Mouse (Mus musculus) hindbrain, embryonic 11.5 days (tissue): ENCODE data around the gene Mast3. TPM values are rescaled to one million over a fixed set of nuclear protein-coding genes. Genes with fewer than 3 reads are reported as not detected.

Experiments used
- ATAC-seq: fragments of 200-750 bp; cut with Nextera tagmentation; 2 replicates; pipeline ENCODE4 v1.8.0; 2017; ENCODE audit warnings: mild to moderate bottlenecking, moderate TSS enrichment, moderate library complexity; ENCODE audit not compliant: low FRiP score
- DNase-seq: peaks from one replicate; pipeline ENCODE4 v3.0.0-alpha.2; 2015; ENCODE audit warnings: low spot score
- H3K27ac ChIP-seq: fragments of 300-500 bp; sonication (generic); 2 replicates; pipeline ENCODE4 v1.5.1; 2014; ENCODE audit warnings: mild to moderate bottlenecking, low read depth, low read length
- H3K27me3 ChIP-seq: fragments of 300-500 bp; sonication (generic); 2 replicates; pipeline ENCODE4 v1.6.1; 2014; ENCODE audit warnings: mild to moderate bottlenecking, low read length, moderate library complexity, mixed read lengths; ENCODE audit not compliant: control insufficient read depth, insufficient read depth
- H3K36me3 ChIP-seq: fragments of 300-500 bp; sonication (generic); 2 replicates; pipeline ENCODE4 v1.6.1; 2014; ENCODE audit warnings: mild to moderate bottlenecking, low read length, moderate library complexity, mixed read lengths; ENCODE audit not compliant: control insufficient read depth, insufficient read depth
- H3K4me1 ChIP-seq: fragments of 300-500 bp; sonication (generic); replicated peaks from 2 replicates; pipeline ENCODE4 v1.6.1; 2014; ENCODE audit warnings: low read length, mixed read lengths; ENCODE audit not compliant: control insufficient read depth, insufficient read depth
- H3K4me2 ChIP-seq: fragments of 300-500 bp; sonication (generic); replicated peaks from 2 replicates; pipeline ENCODE4 v1.6.1; 2014; ENCODE audit warnings: mild to moderate bottlenecking, low read depth, low read length
- H3K4me3 ChIP-seq: fragments of 300-500 bp; sonication (generic); 2 replicates; pipeline ENCODE4 v1.5.1; 2014; ENCODE audit warnings: low read depth, low read length
- H3K9ac ChIP-seq: fragments of 300-500 bp; sonication (generic); 2 replicates; pipeline ENCODE4 v1.6.1; 2014; ENCODE audit warnings: low read depth, low read length
- H3K9me3 ChIP-seq: fragments of 300-500 bp; sonication (generic); 2 replicates; pipeline ENCODE4 v1.6.1; 2016; ENCODE audit warnings: low read length; ENCODE audit not compliant: control insufficient read depth
- WGBS: fragments of 180-500 bp; shearing (Covaris S2); extraction: QIAGEN DNeasy Blood & Tissue Kit; methylation state at CpG from one replicate; pipeline ENCODE4 v1.1.7; 2014; 5-methylcytosine and 5-hydroxymethylcytosine counted together
- polyA plus RNA-seq: library from polyadenylated mRNA; unstranded; fragments of >200 nt; fragmentation: Nextera tagmentation; extraction: Ambion mirVana; gene quantifications from 2 replicates; pipeline ENCODE4 v1.2.1, GENCODE M21; 2014

Mast3 gene
- polyA plus RNA-seq, 1 experiment from 2014 or later = 11.2 TPM

GRCm38 (mm10) chr8:70754043-70754870 is 50.6 kb downstream of the Mast3 start, which contains the start of gene Rab3a:
Gene Rab3a (plus strand): TSS chr8:70754679.
- no peaks in the 10 kb centered on the region for H3K9me3 ChIP-seq
- H3K4me3 ChIP-seq = peak within 1 kb of the TSS; percentile 60
- peak within 1 kb of the TSS; percentile 62 for H3K4me2 ChIP-seq
- H3K36me3 ChIP-seq = no peaks in the 10 kb centered on the region
- WGBS = 9% methylated on average over 37 of the region's 37 CpGs
- H3K4me1 ChIP-seq = no peaks in the 10 kb centered on the region; the same call in 1 of the 2 replicates
- H3K9ac ChIP-seq = peak within 1 kb of the TSS; percentile 66
- peak; percentile 98 for ATAC-seq
- H3K27ac ChIP-seq = peak within 1 kb of the TSS; percentile 65; the same call in 1 of the 2 replicates
- peak; percentile 98 for DNase-seq
- no peaks in the 10 kb centered on the region for H3K27me3 ChIP-seq

GRCm38 (mm10) chr8:70753151-70753550 is 51.7 kb downstream of the Mast3 start:
- Histone ChIP-seq H3K36me3 (no peaks in the 10 kb centered on the region), H3K4me3 (no peak overlapping the region), H3K9ac (no peak overlapping the region), H3K27ac (peak overlapping the region; percentile 13; the same call in 1 of the 2 replicates), H3K27me3 (no peaks in the 10 kb centered on the region), H3K4me2 (0 out of 2 replicates have a peak overlapping the region, but pooled peaks have one; percentile 12), H3K9me3 (no peaks in the 10 kb centered on the region), H3K4me1 (no peaks in the 10 kb centered on the region)
- WGBS = 29% methylated on average over 21 of the region's 21 CpGs
- ATAC-seq (no peak), DNase-seq (no peak)

GRCm38 (mm10) chr8:70752000-70752764 is 52.7 kb downstream of the Mast3 start:
- H3K9me3 ChIP-seq = no peaks in the 10 kb centered on the region
- H3K27ac ChIP-seq = no peak overlapping the region; the same call in 1 of the 2 replicates
- no peaks in the 10 kb centered on the region for H3K36me3 ChIP-seq
- H3K4me1 ChIP-seq = no peaks in the 10 kb centered on the region
- H3K9ac ChIP-seq = no peak overlapping the region
- no peak overlapping the region for H3K4me2 ChIP-seq
- WGBS = 38% methylated on average over 11 of the region's 11 CpGs
- no peak overlapping the region for H3K4me3 ChIP-seq
- no peak for ATAC-seq
- H3K27me3 ChIP-seq = peaks cover 3% of the 10 kb centered on the region; the same call in 1 of the 2 replicates
- DNase-seq = peak; percentile 84

GRCm38 (mm10) chr8:70750128-70750680 is 54.6 kb downstream of the Mast3 start:
- no peak overlapping the region for H3K4me2 ChIP-seq
- H3K4me3 ChIP-seq = no peak overlapping the region
- H3K4me1 ChIP-seq = no peaks in the 10 kb centered on the region
- H3K27me3 ChIP-seq = peaks cover 13% of the 10 kb centered on the region; the same call in 1 of the 2 replicates
- H3K9me3 ChIP-seq = no peaks in the 10 kb centered on the region
- 79% methylated on average over 13 of the region's 13 CpGs for WGBS
- H3K27ac ChIP-seq = no peak overlapping the region
- ATAC-seq (no peak), DNase-seq (no peak)
- no peak overlapping the region for H3K9ac ChIP-seq
- H3K36me3 ChIP-seq = no peaks in the 10 kb centered on the region

- H3K4me3 ChIP-seq = no peak overlapping the region
- no peak overlapping the region for H3K4me2 ChIP-seq
- H3K9me3 ChIP-seq = no peaks in the 10 kb centered on the region
- no peak for DNase-seq
- H3K9ac ChIP-seq = no peak overlapping the region
- no peak for ATAC-seq
- H3K4me1 ChIP-seq = no peaks in the 10 kb centered on the region
- no peaks in the 10 kb centered on the region for H3K36me3 ChIP-seq
- H3K27me3 ChIP-seq = peaks cover 19% of the 10 kb centered on the region
- H3K27ac ChIP-seq = no peak overlapping the region
- 84% methylated on average over 19 of the region's 19 CpGs for WGBS
Observed at GRCm38 (mm10) chr8:70749097-70749674, 55.7 kb downstream of the Mast3 start.

- Histone ChIP-seq H3K27me3 (peaks cover 24% of the 10 kb centered on the region), H3K4me2 (no peak overlapping the region), H3K27ac (no peak overlapping the region), H3K4me1 (no peaks in the 10 kb centered on the region), H3K4me3 (no peak overlapping the region), H3K9ac (no peak overlapping the region), H3K36me3 (no peaks in the 10 kb centered on the region), H3K9me3 (no peaks in the 10 kb centered on the region)
- no peak for ATAC-seq
- DNase-seq = no peak
- 89% methylated on average over 23 of the region's 23 CpGs for WGBS
Observed at GRCm38 (mm10) chr8:70748246-70749096, 56.4 kb downstream of the Mast3 start.

GRCm38 (mm10) chr8:70747211-70747890 is 57.5 kb downstream of the Mast3 start:
- ATAC-seq (no peak), DNase-seq (no peak)
- H3K27me3 ChIP-seq = peaks cover 35% of the 10 kb centered on the region
- H3K4me2 ChIP-seq = no peak overlapping the region
- H3K27ac ChIP-seq = no peak overlapping the region
- H3K9ac ChIP-seq = no peak overlapping the region
- WGBS = 83% methylated on average over 18 of the region's 18 CpGs
- no peaks in the 10 kb centered on the region for H3K9me3 ChIP-seq
- H3K4me1 ChIP-seq = peaks cover 5% of the 10 kb centered on the region; the same call in 1 of the 2 replicates
- H3K4me3 ChIP-seq = no peak overlapping the region
- H3K36me3 ChIP-seq = no peaks in the 10 kb centered on the region
